Mouse (Mus musculus) spleen, postnatal 4 days (tissue): Measurements from ENCODE around the gene Gm17604.

Experiments used
- DNase-seq, 2 experiments: peaks; one replicate each; pipeline ENCODE4 v3.0.0; 2022; ENCODE audit warnings: low spot score in 2 of 2

Gm17604 gene

DNA sequence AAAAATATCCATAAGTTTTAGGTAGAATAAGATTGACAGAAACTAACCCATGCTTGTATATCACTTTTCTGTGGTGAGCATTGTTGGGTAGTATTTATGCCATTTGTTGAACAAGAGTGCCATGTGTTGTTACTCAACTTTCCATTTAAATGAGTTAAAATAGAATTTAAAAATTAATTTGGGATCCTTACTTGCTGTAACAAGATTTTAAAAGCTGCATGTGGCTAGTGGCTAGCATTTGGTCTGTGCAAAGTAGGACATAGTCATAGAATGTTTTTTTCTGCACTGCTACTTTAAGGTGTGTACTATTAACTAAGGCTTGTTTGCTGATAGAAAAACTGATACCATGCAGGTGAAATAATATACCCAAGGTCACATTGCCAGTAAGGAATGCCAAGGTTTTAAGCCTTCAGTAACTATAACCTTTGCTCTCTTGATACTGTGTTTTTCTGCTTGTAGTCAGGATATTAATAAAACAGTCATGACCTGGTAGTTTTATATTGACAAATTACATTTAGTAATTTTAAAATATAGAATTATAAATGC lies at the start of gene Gm17604:
TSS of gene Gm17604 (minus strand) at position 51 of the 546 bp plus-strand sequence.
- DNase-seq = no peak

DNA sequence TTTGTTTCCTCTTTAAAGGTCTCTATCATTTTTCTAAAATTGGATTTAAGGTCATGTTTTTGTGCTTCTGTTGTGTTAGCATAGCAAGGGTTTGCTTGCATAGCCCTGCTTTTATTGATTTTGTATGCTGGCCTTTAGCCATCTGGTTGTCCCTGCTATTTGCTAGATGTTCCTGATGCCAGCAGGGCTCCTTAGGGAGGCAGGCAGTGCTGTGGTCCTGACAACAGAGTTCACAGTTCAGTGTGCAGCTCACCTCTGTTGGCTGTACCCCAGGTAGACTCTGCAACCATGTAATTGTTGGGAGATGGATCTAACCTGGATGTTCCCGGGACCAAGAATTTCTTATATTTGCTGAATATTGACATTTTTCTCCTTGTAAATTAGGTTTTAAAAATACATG lies 45.3 kb upstream of the Gm17604 start:
- no peak for DNase-seq

DNA sequence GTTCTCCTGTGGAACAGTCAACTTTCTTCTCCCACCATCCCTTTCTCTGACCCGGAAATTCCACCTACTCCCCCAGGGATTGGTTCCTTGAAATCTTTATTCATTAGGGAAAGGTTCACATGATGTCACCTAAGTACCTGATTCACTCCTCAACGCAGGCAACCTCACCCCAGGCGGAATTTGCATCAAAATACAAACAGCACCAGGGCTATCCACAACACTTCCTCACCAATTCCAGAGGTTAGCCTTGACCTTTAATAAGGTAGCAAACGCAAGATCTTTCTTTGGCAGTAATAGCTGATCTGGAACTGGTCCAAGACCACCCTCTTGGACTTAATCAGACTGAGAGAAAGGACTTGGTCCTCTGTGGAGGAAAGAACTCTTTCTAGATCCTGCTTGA lies 1.5 kb downstream of the Gm17604 start:
- DNase-seq = no peak

DNA sequence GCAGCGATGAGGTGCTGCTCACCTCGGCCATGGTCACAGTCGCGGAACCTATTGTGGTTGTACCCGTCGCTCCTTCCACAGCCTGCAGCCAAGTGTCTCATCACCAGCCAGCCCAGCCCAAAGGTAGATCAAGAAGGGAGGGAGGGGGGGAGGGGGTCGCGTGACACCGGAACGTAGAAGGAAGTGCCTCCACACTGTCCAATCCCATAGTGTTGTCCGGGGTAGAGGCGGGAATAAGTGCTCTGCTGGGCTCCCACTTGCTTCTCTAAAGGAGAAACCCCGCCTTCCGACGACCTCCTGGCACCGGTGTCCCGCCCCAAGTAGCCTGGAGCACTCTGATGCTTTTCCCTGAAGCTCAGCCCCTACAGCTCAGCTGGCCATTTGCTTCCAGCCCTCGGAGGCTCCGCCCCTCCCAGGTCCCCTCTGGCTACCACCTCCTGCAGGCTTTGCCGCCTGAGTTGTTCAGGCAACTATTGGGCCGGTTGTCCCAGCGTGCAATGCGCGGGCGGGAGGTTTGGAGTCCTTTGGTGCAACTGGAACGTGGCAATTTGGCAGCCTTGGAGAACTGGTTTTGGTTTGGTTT lies 24.3 kb downstream of the Gm17604 start, which contains the start of the genes Mospd2 and Fancb:
TSS of gene Mospd2 (minus strand) at position 183 of the 583 bp plus-strand sequence.
TSS of gene Fancb (plus strand) at position 400 of the 583 bp plus-strand sequence.
- DNase-seq = peak; percentile 80 to 82

DNA sequence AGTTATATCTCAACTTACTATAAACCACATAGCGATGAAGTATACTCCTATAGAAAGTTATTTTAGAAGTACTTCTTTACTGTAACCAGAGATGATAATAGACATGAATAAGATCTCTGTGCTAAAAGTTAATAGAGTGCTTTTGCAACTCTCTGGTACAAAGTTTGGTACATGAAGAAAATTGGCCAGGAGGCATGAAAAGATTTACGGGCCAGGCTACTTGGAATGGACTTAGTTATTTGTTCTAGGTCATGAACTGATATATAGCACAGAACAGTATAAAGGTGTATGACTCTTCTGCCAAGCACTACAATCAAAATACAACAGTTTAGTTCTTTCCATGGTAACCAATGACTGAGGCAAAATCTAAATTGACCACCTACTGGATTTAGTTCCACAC lies 25.8 kb downstream of the Gm17604 start:
- DNase-seq = no peak

DNA sequence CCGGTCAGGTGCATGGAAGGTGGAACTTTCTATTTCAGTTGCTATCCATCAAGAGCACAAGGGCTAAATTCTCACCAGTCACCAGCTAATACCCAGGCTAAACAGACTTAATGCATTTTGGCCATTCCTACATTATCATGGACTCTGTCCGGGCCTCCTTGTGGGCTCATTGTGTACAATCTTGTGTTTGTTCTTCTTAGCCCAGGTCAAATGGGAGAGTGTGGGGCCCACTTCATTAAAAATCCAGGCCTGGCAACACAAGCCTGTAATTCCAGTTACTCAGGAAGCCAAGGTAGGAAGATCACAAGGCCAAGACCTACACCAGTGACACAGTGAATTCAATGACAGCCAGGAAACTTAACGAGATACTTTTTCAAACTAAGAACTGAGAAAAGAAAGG lies 33.4 kb downstream of the Gm17604 start:
- no peak for DNase-seq

DNA sequence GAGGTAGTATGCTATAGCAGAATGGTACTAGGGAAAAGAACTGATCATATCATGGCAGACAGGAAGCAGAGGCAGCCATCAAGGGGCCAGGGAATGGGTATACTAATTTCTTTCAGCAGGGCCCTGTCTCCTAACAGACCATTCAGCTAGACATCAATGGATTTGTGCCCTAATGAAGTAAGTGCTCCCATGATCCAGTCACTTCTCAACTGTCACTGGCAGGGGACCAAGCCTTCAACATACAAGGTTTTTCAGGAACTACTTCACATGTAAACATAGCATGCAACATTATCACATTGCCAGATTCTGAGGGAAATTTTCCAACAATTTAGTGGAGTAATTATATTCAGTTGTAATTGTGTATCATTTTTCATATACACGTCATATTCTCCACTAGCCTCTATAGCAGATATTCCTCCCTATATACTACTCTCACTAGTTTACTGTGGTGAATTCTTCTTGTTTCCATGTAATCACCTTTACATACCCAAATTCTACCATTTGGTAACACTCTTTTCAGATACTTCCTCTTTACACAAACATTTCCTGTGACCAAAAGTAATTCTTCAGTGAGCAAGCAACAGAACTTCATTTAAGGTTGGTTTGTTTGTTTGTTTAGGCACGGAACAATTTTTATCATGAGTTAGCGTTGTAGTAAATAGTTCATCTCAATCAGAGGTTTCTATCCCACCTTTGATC lies 38.7 kb downstream of the Gm17604 start:
- no peak for DNase-seq
